Mouse (Mus musculus) midbrain, embryonic 11.5 days (tissue): ENCODE measurements around the gene Sept9. TPM values are rescaled to one million over a fixed set of nuclear protein-coding genes. Genes with fewer than 3 reads are reported as not detected.

Experiments used
- ATAC-seq: fragments of 200-750 bp; cut with Nextera tagmentation; 2 replicates; pipeline ENCODE4 v1.8.0; 2017; ENCODE audit warnings: moderate TSS enrichment, moderate library complexity; ENCODE audit not compliant: low FRiP score
- DNase-seq: peaks from one replicate; pipeline ENCODE4 v3.0.0; 2015; ENCODE audit warnings: low spot score; ENCODE audit errors: missing footprints
- H3K27ac ChIP-seq: fragments of 300-500 bp; sonication (generic); 2 replicates; pipeline ENCODE4 v1.5.1; 2014; ENCODE audit warnings: low read depth, low read length
- H3K27me3 ChIP-seq: fragments of 300-500 bp; sonication (generic); 2 replicates; pipeline ENCODE4 v1.6.1; 2014; ENCODE audit warnings: mild to moderate bottlenecking, low read length, moderate library complexity, mixed read lengths; ENCODE audit not compliant: control insufficient read depth, insufficient read depth
- H3K36me3 ChIP-seq: fragments of 300-500 bp; sonication (generic); 2 replicates; pipeline ENCODE4 v1.6.1; 2014; ENCODE audit warnings: mild to moderate bottlenecking, low read length, moderate library complexity, mixed read lengths; ENCODE audit not compliant: control insufficient read depth, insufficient read depth
- H3K4me1 ChIP-seq: fragments of 300-500 bp; sonication (generic); 2 replicates; pipeline ENCODE4 v1.6.1; 2014; ENCODE audit warnings: low read length; ENCODE audit not compliant: control insufficient read depth, insufficient read depth
- H3K4me2 ChIP-seq: fragments of 300-500 bp; sonication (generic); 2 replicates; pipeline ENCODE4 v1.6.1; 2014; ENCODE audit warnings: mild to moderate bottlenecking, moderate library complexity
- H3K4me3 ChIP-seq: fragments of 300-500 bp; sonication (generic); 2 replicates; pipeline ENCODE4 v1.5.1; 2014; ENCODE audit warnings: low read depth, low read length
- H3K9ac ChIP-seq: fragments of 300-500 bp; sonication (generic); 2 replicates; pipeline ENCODE4 v1.6.1; 2014; ENCODE audit warnings: low read length
- H3K9me3 ChIP-seq: fragments of 300-500 bp; sonication (generic); 2 replicates; pipeline ENCODE4 v1.6.1; 2016; ENCODE audit warnings: low read length; ENCODE audit not compliant: control insufficient read depth
- WGBS: fragments of 180-500 bp; shearing (Covaris S2); extraction: QIAGEN DNeasy Blood & Tissue Kit; methylation state at CpG from one replicate; pipeline ENCODE4 v1.1.7; 2014; 5-methylcytosine and 5-hydroxymethylcytosine counted together
- polyA plus RNA-seq: library from polyadenylated mRNA; unstranded; fragments of >200 nt; fragmentation: Nextera tagmentation; extraction: Ambion mirVana; gene quantifications from 2 replicates; pipeline ENCODE4 v1.2.1, GENCODE M21; 2014

The Sept9 gene
- polyA plus RNA-seq, 1 experiment from 2014 or later = 152 TPM

GRCm38 (mm10) chr11:117278514-117278913, 79.1 kb downstream of the Sept9 start:
- Histone ChIP-seq H3K27ac (no peak overlapping the region), H3K4me2 (no peak overlapping the region), H3K36me3 (no peaks in the 10 kb centered on the region), H3K27me3 (no peaks in the 10 kb centered on the region), H3K9ac (no peak overlapping the region; the same call in 1 of the 2 replicates), H3K9me3 (no peaks in the 10 kb centered on the region), H3K4me1 (peaks cover 11% of the 10 kb centered on the region), H3K4me3 (no peak overlapping the region)
- DNase-seq (no peak), ATAC-seq (no peak)
- 46% methylated on average over 13 of the region's 13 CpGs for WGBS

DNA sequence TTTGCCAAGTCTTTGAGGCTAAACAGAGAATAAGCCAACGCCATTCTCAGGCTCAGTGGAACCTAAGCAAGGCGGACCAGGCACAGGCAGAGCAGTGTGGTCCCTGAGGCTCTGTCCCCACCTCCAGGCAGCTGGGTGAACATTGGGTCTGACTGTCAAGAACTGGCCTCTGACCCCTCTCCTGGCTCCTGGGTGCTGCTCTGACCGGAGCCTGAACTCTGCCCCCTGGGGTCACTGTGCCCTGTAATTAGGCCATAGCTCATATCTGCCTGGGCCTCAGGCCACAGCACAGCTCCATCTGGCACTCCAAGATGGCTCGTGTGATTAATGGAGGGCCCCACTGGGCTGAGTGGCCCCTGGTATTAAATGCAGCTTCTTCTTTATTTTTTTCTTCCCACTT, 80.5 kb downstream of the Sept9 start:
- Histone ChIP-seq H3K9me3 (no peaks in the 10 kb centered on the region), H3K4me2 (no peak overlapping the region), H3K36me3 (no peaks in the 10 kb centered on the region), H3K9ac (no peak overlapping the region), H3K4me3 (no peak overlapping the region), H3K27me3 (no peaks in the 10 kb centered on the region), H3K4me1 (peaks cover 16% of the 10 kb centered on the region), H3K27ac (no peak overlapping the region)
- ATAC-seq = no peak
- WGBS = 66% methylated on average over 4 of the region's 4 CpGs
- no peak for DNase-seq

DNA sequence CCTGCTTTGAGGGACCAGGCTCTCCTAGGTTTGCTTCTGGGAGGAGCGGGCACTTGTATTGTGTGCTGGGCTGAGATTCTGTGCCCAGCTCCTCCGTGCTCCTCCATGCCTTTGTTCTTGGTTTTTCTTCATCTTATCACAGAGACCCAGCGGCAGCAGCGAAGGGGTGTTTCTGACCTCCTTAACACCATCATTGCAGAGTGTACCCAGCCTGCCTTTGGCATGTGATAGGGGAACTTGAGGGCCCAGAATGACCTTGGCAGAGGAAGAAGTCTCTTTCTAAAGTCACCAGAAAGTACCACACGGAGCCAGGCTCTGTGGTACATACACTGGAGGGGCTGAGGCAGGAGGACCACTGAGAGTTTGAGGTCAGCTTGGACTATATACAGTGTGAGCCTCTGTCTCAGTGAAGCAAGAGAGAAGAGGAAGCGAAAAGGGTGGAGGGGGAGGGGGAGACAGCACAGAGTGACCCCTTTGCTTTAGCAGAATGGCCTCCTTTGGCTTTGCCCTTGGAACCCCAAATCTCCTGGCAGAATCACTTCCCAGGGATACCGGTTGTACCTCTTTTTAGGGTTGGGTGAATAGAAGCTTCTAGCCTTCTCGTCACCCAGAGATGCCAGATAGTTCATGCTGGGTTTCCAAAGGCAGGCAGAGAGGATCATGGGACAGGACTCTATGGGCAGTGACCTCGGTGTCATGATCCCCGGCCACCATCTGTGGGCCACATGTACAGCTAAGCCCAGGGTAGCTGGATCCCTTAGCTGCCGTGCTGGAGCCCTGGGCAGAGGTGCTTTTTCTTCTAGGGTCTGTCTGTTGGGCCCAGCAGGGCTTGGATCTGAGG, 83.8 kb downstream of the Sept9 start:
- no peak overlapping the region for H3K4me2 ChIP-seq
- H3K36me3 ChIP-seq = no peaks in the 10 kb centered on the region
- H3K27me3 ChIP-seq = no peaks in the 10 kb centered on the region
- no peak overlapping the region for H3K4me3 ChIP-seq
- no peak overlapping the region for H3K9ac ChIP-seq
- H3K9me3 ChIP-seq = no peaks in the 10 kb centered on the region
- 79% methylated on average over 11 of the region's 11 CpGs for WGBS
- H3K4me1 ChIP-seq = peaks cover 15% of the 10 kb centered on the region
- no peak overlapping the region for H3K27ac ChIP-seq
- no peak for DNase-seq
- ATAC-seq = no peak

- Histone ChIP-seq H3K36me3 (no peaks in the 10 kb centered on the region), H3K4me2 (no peak overlapping the region), H3K9ac (no peak overlapping the region), H3K27ac (no peak overlapping the region), H3K9me3 (no peaks in the 10 kb centered on the region), H3K4me1 (peaks cover 14% of the 10 kb centered on the region), H3K4me3 (no peak overlapping the region), H3K27me3 (no peaks in the 10 kb centered on the region)
- DNase-seq (no peak), ATAC-seq (no peak)
- WGBS = 63% methylated on average over 6 of the region's 6 CpGs
These were observed 84.5 kb downstream of the Sept9 start for GRCm38 (mm10) chr11:117283889-117284450.

DNA sequence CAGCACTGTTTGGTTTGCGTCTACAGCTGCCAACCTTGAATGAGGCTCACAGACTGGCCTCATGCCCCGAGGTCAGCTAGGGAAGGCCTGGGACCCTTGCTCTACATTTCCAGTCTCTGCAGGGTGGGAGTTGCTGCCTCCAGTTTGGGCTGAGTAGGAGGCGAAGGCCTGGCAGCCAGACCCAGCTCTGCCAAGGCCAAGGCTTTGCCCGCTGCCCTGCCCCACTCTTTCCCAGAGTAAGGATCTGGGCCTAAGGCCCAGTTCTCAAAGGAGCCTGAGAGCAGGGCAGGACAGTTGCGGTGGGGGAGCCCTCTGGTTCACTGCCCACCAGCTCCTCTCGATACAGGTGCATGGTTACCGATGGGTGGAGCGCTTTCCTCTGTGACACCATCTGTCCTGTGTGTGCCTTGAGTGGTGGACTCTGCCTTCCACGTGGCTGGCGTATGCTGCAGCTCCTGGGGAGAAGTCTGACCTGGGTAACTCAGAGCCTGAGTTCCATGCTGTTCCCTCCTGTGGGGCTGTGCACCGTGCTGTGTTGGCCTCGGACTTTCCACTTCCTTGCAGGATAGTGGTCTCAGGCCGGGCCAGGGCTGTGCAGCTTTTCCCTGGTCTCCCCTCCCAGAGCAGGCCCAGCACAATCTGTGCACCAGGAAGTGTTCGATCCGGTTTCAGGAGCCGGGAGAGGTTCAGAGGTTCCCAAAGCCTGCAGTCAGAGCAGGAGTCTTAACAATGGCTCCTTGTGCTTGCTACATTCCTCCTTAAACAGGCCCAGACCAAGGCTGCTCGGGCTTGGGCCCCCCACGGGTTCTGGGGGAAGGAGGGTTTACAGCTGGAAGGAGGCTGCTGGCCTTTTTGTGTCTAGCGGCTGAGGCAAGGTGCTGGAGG, 85.5 kb downstream of the Sept9 start:
- WGBS = 38% methylated on average over 19 of the region's 19 CpGs
- H3K9me3 ChIP-seq = no peaks in the 10 kb centered on the region
- no peaks in the 10 kb centered on the region for H3K27me3 ChIP-seq
- H3K36me3 ChIP-seq = no peaks in the 10 kb centered on the region
- peaks cover 14% of the 10 kb centered on the region for H3K4me1 ChIP-seq
- H3K4me3 ChIP-seq = no peak overlapping the region
- peak overlapping the region; percentile 2; the same call in 1 of the 2 replicates for H3K27ac ChIP-seq
- no peak overlapping the region for H3K4me2 ChIP-seq
- ATAC-seq (no peak), DNase-seq (no peak)
- H3K9ac ChIP-seq = peak overlapping the region; percentile 10

GRCm38 (mm10) chr11:117285606-117285931, 86.1 kb downstream of the Sept9 start:
- DNase-seq (no peak), ATAC-seq (no peak)
- Histone ChIP-seq H3K27ac (no peak overlapping the region), H3K36me3 (peaks cover under 1% of the 10 kb centered on the region), H3K27me3 (no peaks in the 10 kb centered on the region), H3K9ac (peak overlapping the region; percentile 10), H3K9me3 (no peaks in the 10 kb centered on the region), H3K4me1 (peaks cover 11% of the 10 kb centered on the region), H3K4me2 (no peak overlapping the region), H3K4me3 (no peak overlapping the region)
- WGBS = 62% methylated on average over 10 of the region's 10 CpGs

DNA sequence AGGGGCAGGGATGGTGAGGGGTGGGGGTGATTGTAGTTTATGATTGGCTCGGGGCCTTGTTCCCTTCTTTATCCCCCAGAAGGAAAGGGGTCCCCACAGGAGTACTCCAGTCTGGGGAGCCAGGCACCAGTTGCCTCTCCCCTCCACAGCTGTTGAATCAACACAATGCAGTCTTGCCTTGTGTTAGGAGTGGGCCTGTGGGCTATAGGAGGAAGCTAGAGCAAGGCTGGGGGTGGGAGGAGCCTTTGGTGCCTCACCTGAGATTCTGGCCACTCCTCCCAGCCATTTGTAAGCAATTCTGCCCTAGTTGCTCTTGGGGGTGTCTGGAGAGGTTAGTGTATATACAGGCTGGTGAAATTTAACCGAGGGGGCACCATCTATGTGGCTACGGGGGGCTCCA, 88.3 kb downstream of the Sept9 start:
- Histone ChIP-seq H3K36me3 (peaks cover 18% of the 10 kb centered on the region), H3K9ac (no peak overlapping the region), H3K9me3 (no peaks in the 10 kb centered on the region), H3K4me3 (no peak overlapping the region), H3K4me1 (peaks cover 9% of the 10 kb centered on the region), H3K27me3 (no peaks in the 10 kb centered on the region), H3K27ac (no peak overlapping the region), H3K4me2 (no peak overlapping the region)
- DNase-seq (no peak), ATAC-seq (no peak)
- WGBS = 90% methylated on average over 3 of the region's 3 CpGs

DNA sequence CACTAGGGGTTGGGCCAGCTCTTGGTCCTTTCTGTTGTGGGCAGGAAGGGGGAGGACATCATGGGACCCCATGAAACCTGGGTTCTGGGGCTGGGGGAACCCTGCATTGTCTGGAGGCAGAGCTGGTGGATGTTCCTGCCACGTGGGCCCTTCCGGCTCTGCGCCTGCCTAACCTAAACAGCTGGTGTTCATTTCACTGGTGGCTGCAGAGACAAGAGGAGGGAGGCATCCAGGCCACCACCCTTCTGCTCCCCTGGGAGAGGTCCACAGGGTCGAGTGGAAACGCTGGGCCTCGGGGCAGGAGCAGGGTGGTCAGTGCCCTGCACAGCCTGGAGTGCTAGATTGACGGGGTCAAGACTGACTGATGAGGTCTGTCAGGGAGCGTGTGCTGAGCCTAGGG, 89.3 kb downstream of the Sept9 start:
- WGBS = 89% methylated on average over 8 of the region's 8 CpGs
- Histone ChIP-seq H3K4me2 (no peak overlapping the region), H3K36me3 (peaks cover 18% of the 10 kb centered on the region), H3K27ac (no peak overlapping the region), H3K9me3 (no peaks in the 10 kb centered on the region), H3K9ac (no peak overlapping the region), H3K4me3 (no peak overlapping the region), H3K27me3 (no peaks in the 10 kb centered on the region), H3K4me1 (peaks cover 9% of the 10 kb centered on the region)
- ATAC-seq = no peak
- no peak for DNase-seq
